Mouse (Mus musculus): ENCODE data around the gene Rab6a. TPM values are rescaled to one million over a fixed set of nuclear protein-coding genes. Genes with fewer than 3 reads are reported as not detected.
A peak's percentile ranks its signal among the peaks of the same experiment; 100 is the strongest.

Rab6a gene
- polyA plus RNA-seq, 1 experiment from 2014 or later: 106 TPM

DNA sequence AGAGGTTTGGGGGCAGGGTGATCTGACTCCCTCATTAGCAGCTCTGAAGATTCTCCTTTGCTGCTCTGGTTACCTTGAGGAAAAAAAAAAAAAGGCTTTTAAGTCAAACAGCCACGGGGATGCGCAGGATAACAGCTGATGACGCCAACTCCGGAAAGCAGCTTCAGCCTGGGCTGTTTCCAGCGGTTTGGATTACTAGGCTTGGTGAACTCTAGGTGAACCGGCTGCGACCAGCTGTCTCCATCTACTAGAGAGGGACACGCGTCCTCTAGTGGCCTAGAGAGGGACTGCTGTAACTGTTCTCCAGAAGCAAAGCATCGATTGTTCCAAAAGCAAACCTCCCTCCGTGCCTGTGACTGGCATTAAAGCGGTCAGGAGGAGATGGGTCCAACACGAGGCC lies 56.0 kb downstream of the Rab6a start:
- 2% methylated on average over 13 of the region's 13 CpGs for WGBS
- Histone ChIP-seq H3K4me1 (peaks cover 14% of the 10 kb centered on the region), H3K9me3 (no peaks in the 10 kb centered on the region), H3K27ac (no peak overlapping the region), H3K27me3 (no peaks in the 10 kb centered on the region), H3K4me2 (peak overlapping the region; percentile 24; the same call in 1 of the 2 replicates), H3K9ac (no peak overlapping the region), H3K36me3 (no peaks in the 10 kb centered on the region), H3K4me3 (no peak overlapping the region)
- ATAC-seq (ENCODE audit: insufficient number of reproducible peaks, low FRiP score, low TSS enrichment, low read depth): peak; percentile 67; the same call in 1 of the 2 replicates

GRCm38 (mm10) chr7:100663729-100664304 lies 56.6 kb downstream of the Rab6a start:
- ATAC-seq (ENCODE audit: insufficient number of reproducible peaks, low FRiP score, low TSS enrichment, low read depth): no peak
- Histone ChIP-seq H3K4me3 (no peak overlapping the region), H3K36me3 (no peaks in the 10 kb centered on the region), H3K4me2 (no peak overlapping the region), H3K27me3 (no peaks in the 10 kb centered on the region), H3K9me3 (no peaks in the 10 kb centered on the region), H3K4me1 (peaks cover 11% of the 10 kb centered on the region), H3K9ac (no peak overlapping the region), H3K27ac (no peak overlapping the region)
- WGBS: 70% methylated on average over 11 of the region's 11 CpGs

GRCm38 (mm10) chr7:100670646-100671045 lies 63.4 kb downstream of the Rab6a start:
- H3K9me3 ChIP-seq: no peaks in the 10 kb centered on the region
- 81% methylated on average over 5 of the region's 5 CpGs for WGBS

DNA sequence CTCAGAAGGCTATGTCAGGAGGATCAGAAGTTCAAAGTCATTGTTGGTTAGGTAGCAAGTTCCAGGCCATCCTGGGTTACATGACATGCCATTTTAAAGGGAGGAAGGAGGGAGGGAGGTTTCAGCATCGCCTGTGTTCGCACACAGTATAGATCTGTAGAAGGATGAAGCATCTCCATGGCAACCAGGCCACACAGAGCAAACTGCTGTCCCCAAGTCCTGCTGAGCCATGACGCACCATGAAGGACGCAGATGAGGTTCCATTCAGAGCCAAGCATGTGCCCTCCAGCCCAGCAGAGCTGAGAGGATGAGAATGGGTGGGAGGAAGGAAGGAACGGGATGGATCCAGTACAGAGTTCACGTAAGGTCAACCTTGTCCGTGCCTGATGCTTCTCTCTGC lies 66.2 kb downstream of the Rab6a start:
- ATAC-seq (ENCODE audit: insufficient number of reproducible peaks, low FRiP score, low TSS enrichment, low read depth): no peak
- Histone ChIP-seq H3K36me3 (no peaks in the 10 kb centered on the region), H3K4me3 (no peak overlapping the region), H3K4me2 (no peak overlapping the region), H3K4me1 (no peaks in the 10 kb centered on the region), H3K27ac (no peak overlapping the region), H3K9me3 (no peaks in the 10 kb centered on the region), H3K9ac (no peak overlapping the region), H3K27me3 (no peaks in the 10 kb centered on the region)
- WGBS: 79% methylated on average over 7 of the region's 7 CpGs

More at GRCm38 (mm10) chr7:100670646-100671045, 63.4 kb downstream of the Rab6a start:
- no peak for ATAC-seq (ENCODE audit: insufficient number of reproducible peaks, low FRiP score, low TSS enrichment, low read depth)
- Histone ChIP-seq H3K9ac (no peak overlapping the region), H3K4me2 (no peak overlapping the region), H3K4me3 (no peak overlapping the region), H3K4me1 (no peaks in the 10 kb centered on the region), H3K36me3 (no peaks in the 10 kb centered on the region), H3K27me3 (no peaks in the 10 kb centered on the region), H3K27ac (no peak overlapping the region)

DNA sequence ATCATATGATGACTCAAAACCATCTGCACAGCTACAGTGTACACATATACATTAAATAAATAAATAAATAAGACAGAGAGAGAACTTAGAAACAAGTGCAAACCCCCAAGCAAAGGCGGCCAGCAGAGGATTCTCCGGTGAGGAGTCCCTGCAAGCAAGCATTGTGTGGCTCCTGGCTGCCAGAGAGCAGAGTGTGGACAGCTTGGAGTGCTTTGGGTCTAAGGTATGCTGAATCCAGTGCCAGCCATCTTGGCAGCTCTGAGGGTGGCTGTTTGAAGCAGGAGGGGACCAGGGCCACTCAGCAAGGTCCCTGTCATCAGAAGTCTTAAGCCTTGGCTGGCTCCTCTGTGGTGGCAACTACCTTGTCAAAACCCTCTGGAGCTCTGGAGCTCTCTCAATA lies 67.7 kb downstream of the Rab6a start:
- Histone ChIP-seq H3K4me3 (no peak overlapping the region), H3K9me3 (no peaks in the 10 kb centered on the region), H3K27ac (no peak overlapping the region), H3K4me1 (peaks cover 9% of the 10 kb centered on the region), H3K9ac (no peak overlapping the region), H3K27me3 (no peaks in the 10 kb centered on the region), H3K36me3 (no peaks in the 10 kb centered on the region), H3K4me2 (no peak overlapping the region)
- 88% methylated on average over 2 of the region's 2 CpGs for WGBS
- no peak for ATAC-seq (ENCODE audit: insufficient number of reproducible peaks, low FRiP score, low TSS enrichment, low read depth)

DNA sequence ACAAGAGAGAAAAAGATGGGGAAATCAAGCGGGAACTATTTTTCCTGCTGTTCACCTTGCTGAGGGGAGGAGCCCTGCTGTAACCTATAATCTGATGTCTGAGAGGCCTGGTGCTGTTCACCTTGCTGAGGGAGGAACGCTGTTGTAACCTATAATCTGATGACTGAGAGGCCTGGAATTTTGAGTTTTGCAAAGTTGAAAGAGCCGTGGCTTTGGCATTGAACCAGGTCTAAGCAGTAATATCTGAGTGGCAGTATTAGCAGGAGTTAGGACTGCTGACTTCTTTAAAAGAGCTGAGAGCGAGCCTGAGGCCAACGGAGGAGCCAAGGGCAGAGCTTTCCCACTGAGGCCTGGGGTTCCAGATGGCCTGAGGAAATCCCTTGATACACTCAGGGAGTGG lies 70.8 kb downstream of the Rab6a start:
- Histone ChIP-seq H3K4me2 (no peak overlapping the region), H3K4me3 (no peak overlapping the region), H3K27me3 (no peaks in the 10 kb centered on the region), H3K9ac (no peak overlapping the region), H3K36me3 (no peaks in the 10 kb centered on the region), H3K9me3 (no peaks in the 10 kb centered on the region), H3K27ac (no peak overlapping the region; the same call in 1 of the 2 replicates), H3K4me1 (peaks cover 9% of the 10 kb centered on the region)
- ATAC-seq (ENCODE audit: insufficient number of reproducible peaks, low FRiP score, low TSS enrichment, low read depth): no peak
- WGBS: 52% methylated on average over 5 of the region's 5 CpGs

- Histone ChIP-seq H3K27me3 (no peaks in the 10 kb centered on the region), H3K9me3 (no peaks in the 10 kb centered on the region), H3K4me2 (no peak overlapping the region), H3K9ac (no peak overlapping the region), H3K36me3 (no peaks in the 10 kb centered on the region), H3K4me3 (no peak overlapping the region), H3K27ac (0 out of 2 replicates have a peak overlapping the region, but pooled peaks have one; percentile 27), H3K4me1 (peaks cover 9% of the 10 kb centered on the region)
- WGBS: 45% methylated on average over 15 of the region's 15 CpGs
- ATAC-seq (ENCODE audit: insufficient number of reproducible peaks, low FRiP score, low TSS enrichment, low read depth): no peak
These were observed 72.0 kb downstream of the Rab6a start for GRCm38 (mm10) chr7:100678948-100679880.

GRCm38 (mm10) chr7:100681132-100681531 lies 73.9 kb downstream of the Rab6a start:
- Histone ChIP-seq H3K27me3 (no peaks in the 10 kb centered on the region), H3K9ac (no peak overlapping the region), H3K4me1 (peaks cover 9% of the 10 kb centered on the region), H3K27ac (no peak overlapping the region), H3K4me3 (no peak overlapping the region), H3K9me3 (no peaks in the 10 kb centered on the region), H3K36me3 (no peaks in the 10 kb centered on the region), H3K4me2 (no peak overlapping the region)
- 49% methylated on average over 5 of the region's 5 CpGs for WGBS
- ATAC-seq (ENCODE audit: insufficient number of reproducible peaks, low FRiP score, low TSS enrichment, low read depth): no peak

DNA sequence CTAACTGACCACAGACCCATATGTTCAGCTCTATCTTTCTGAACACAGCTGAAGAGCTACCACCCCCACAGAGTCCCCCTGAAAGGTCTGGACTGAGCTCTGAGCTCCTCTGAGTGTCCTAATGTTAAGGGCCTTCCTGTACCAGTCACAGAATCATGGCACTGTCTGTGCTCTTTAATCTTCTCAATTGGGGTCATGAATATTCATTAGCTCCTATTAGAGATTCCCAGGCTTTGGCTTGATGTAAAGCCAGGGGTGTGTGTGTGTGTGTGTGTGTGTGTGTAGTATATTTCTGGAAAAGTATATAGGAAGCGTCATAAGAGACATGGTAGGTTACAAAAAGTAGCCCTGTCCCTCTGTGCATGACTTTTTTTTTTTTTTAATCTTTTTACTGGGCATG lies 76.0 kb downstream of the Rab6a start:
- Histone ChIP-seq H3K4me2 (no peak overlapping the region), H3K9me3 (no peaks in the 10 kb centered on the region), H3K27me3 (no peaks in the 10 kb centered on the region), H3K36me3 (no peaks in the 10 kb centered on the region), H3K27ac (no peak overlapping the region), H3K4me3 (no peak overlapping the region), H3K4me1 (peaks cover 9% of the 10 kb centered on the region), H3K9ac (no peak overlapping the region)
- WGBS: 89% methylated on average over 1 of the region's 1 CpGs
- ATAC-seq (ENCODE audit: insufficient number of reproducible peaks, low FRiP score, low TSS enrichment, low read depth): no peak

- Histone ChIP-seq H3K36me3 (no peaks in the 10 kb centered on the region), H3K4me3 (no peak overlapping the region), H3K4me2 (no peak overlapping the region), H3K9ac (no peak overlapping the region), H3K27me3 (no peaks in the 10 kb centered on the region), H3K9me3 (no peaks in the 10 kb centered on the region), H3K27ac (no peak overlapping the region), H3K4me1 (peaks cover 5% of the 10 kb centered on the region)
- no peak for ATAC-seq (ENCODE audit: insufficient number of reproducible peaks, low FRiP score, low TSS enrichment, low read depth)
- WGBS: 73% methylated on average over 5 of the region's 5 CpGs
These were observed 76.9 kb downstream of the Rab6a start for GRCm38 (mm10) chr7:100684081-100684480.

- Histone ChIP-seq H3K4me3 (no peak overlapping the region), H3K9ac (no peak overlapping the region), H3K27ac (no peak overlapping the region), H3K4me2 (no peak overlapping the region), H3K4me1 (peaks cover under 1% of the 10 kb centered on the region), H3K9me3 (no peaks in the 10 kb centered on the region), H3K27me3 (no peaks in the 10 kb centered on the region), H3K36me3 (no peaks in the 10 kb centered on the region)
- WGBS: 60% methylated on average over 7 of the region's 7 CpGs
- no peak for ATAC-seq (ENCODE audit: insufficient number of reproducible peaks, low FRiP score, low TSS enrichment, low read depth)
These were observed 77.3 kb downstream of the Rab6a start for GRCm38 (mm10) chr7:100684538-100684937.

Data from limb, embryonic 15.5 days (tissue).